Mouse (Mus musculus): ENCODE measurements around the gene Zdbf2. TPM values are rescaled to one million over a fixed set of nuclear protein-coding genes. Genes with fewer than 3 reads are reported as not detected.
"Not testable (repeated sequence)": the region's sequence is repeated elsewhere in the genome, so short reads cannot be mapped to it uniquely, and the experiment has no call there.

Zdbf2 gene
- total and polyA plus RNA-seq, 3 experiments: 0.04 to 0.41 (median 0.29) TPM

GRCm38 (mm10) chr1:63309661-63310060, 36.6 kb downstream of the Zdbf2 start:
- no peak overlapping the region for H3K27ac ChIP-seq
- H3K79me2 ChIP-seq (replicated peaks; ENCODE audit: control insufficient read depth, insufficient read depth, low read length): no peaks in the 10 kb centered on the region
- WGBS: 40% methylated on average over 18 of the region's 18 CpGs
- no peaks in the 10 kb centered on the region; the same call in 1 of the 2 replicates for H3K27me3 ChIP-seq (ENCODE audit: control insufficient read depth, insufficient read depth, low read length)
- H3K4me3 ChIP-seq: no peak overlapping the region
- no peaks in the 10 kb centered on the region for H3K36me3 ChIP-seq (ENCODE audit: control insufficient read depth, insufficient read depth, low read length)
- H3K9ac ChIP-seq (ENCODE audit: low read depth, low read length): no peak overlapping the region
- no peaks in the 10 kb centered on the region for H3K4me1 ChIP-seq (ENCODE audit: control insufficient read depth, insufficient read depth, low read length)
- no peak for TF ChIP-seq POLR2A (IDR thresholded peaks at IDR 0.05; ENCODE audit: insufficient read depth, low read depth, low read length)
- TF ChIP-seq EP300 (IDR thresholded peaks at IDR 0.05; ENCODE audit: insufficient read depth, low read depth, low read length): no peak
- no peak for TF ChIP-seq CTCF (IDR thresholded peaks at IDR 0.05)
- intact Hi-C loops (cut with DNase I): no loop called here
- DNase-seq: no peak

DNA sequence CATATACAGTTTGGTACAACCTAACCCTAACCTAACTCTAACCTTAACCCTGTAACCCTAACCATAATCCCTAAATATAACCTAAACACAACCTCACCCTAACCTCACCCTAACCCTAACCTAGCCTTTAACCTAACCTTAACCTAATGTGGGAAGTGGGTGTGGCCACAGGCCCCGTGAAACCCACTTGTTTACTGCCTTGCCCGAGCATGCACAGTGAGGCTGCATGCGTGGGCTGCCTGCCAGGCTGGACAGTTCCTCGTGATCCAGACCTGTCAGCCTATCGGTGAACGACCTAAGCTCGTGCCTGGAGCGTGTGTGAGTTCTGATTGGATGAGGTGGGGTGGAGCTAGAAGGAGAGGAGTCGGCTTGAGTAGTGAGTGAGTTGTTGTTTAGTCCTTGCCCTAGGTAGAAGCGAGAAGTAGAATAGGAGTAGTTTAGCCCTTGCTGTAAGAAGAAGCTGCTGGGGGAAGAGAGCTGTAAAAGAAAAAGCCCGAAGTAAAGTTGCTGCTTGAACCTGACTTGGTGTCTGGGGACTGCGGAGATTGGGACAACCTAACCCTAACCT, 50.6 kb downstream of the Zdbf2 start:
- DNase-seq; H3K79me2 ChIP-seq (replicated peaks; ENCODE audit: control insufficient read depth, insufficient read depth, low read length); H3K9ac ChIP-seq (ENCODE audit: low read depth, low read length); H3K27me3 ChIP-seq (ENCODE audit: control insufficient read depth, insufficient read depth, low read length); intact Hi-C loops (cut with DNase I); H3K4me1 ChIP-seq (ENCODE audit: control insufficient read depth, insufficient read depth, low read length); H3K27ac ChIP-seq; H3K36me3 ChIP-seq (ENCODE audit: control insufficient read depth, insufficient read depth, low read length); H3K4me3 ChIP-seq: not testable (repeated sequence)
- WGBS: 34% methylated on average over 12 of the region's 12 CpGs

Small RNAs within 50 kb of the gene (microRNA-seq; reads per million reads assigned to microRNA genes)
- gene Gm24513: 0 reads per million in 2 experiments

Other genes starting within 250 kb of the Zdbf2 start
- 10 to 100 TPM; 16.6 to 18.4 TPM for gene Ino80d, start 158.6 kb upstream of the Zdbf2 start, total RNA-seq (2021)
- gene Ino80d, start 158.6 kb upstream of the Zdbf2 start, polyA plus RNA-seq (2012; rRNA removed): 6.5 and 9.1 TPM in 2 replicates
- gene Eef1b2, start 96.4 kb upstream of the Zdbf2 start, total RNA-seq (2021): 100 to 1,000 TPM; 414 to 481 TPM
- 149 and 190 TPM in 2 replicates for gene Eef1b2, start 96.4 kb upstream of the Zdbf2 start, polyA plus RNA-seq (2012; rRNA removed)
- 100 to 1,000 TPM; 746 to 840 TPM for gene Ndufs1, start 96.4 kb upstream of the Zdbf2 start, total RNA-seq (2021)
- gene Ndufs1, start 96.4 kb upstream of the Zdbf2 start, polyA plus RNA-seq (2012; rRNA removed): 295 and 563 TPM in 2 replicates
- gene Gpr1, start 58.7 kb upstream of the Zdbf2 start, total RNA-seq (2021): under 1 TPM; 0.16 to 0.50 TPM
- gene Gpr1, start 58.7 kb upstream of the Zdbf2 start, polyA plus RNA-seq (2012; rRNA removed): 0.31 and 0.88 TPM in 2 replicates
- gene Adam23, start 172.6 kb downstream of the Zdbf2 start, total RNA-seq (2021): 1 to 10 TPM; 1.4 to 1.7 TPM
- gene Adam23, start 172.6 kb downstream of the Zdbf2 start, polyA plus RNA-seq (2012; rRNA removed): 1.0 and 2.9 TPM in 2 replicates

Measured in heart, adult 2 months (tissue).